Mouse (Mus musculus) kidney, postnatal 0 days (tissue): Measurements from ENCODE around the gene Lrrc46. TPM values are rescaled to one million over a fixed set of nuclear protein-coding genes. Genes with fewer than 3 reads are reported as not detected.
A peak's percentile ranks its signal among the peaks of the same experiment; 100 is the strongest.

ENCODE experiments used
- ATAC-seq: fragments of 200-750 bp; cut with Nextera tagmentation; replicated peaks from 2 replicates; pipeline ENCODE4 v1.8.0; 2017; ENCODE audit warnings: low read depth, moderate number of reproducible peaks, moderate TSS enrichment, moderate library complexity; ENCODE audit not compliant: low FRiP score
- DNase-seq: peaks from one replicate; pipeline ENCODE4 v3.0.0-alpha.2; 2016; ENCODE audit warnings: low spot score
- H3K27ac ChIP-seq: fragments of 300-500 bp; sonication (generic); 2 replicates; pipeline ENCODE4 v1.5.1; 2014; ENCODE audit warnings: mild to moderate bottlenecking
- H3K27me3 ChIP-seq: fragments of 300-500 bp; sonication (generic); 2 replicates; pipeline ENCODE4 v1.6.1; 2014; ENCODE audit warnings: low read length, mixed read lengths; ENCODE audit not compliant: insufficient read depth
- H3K36me3 ChIP-seq: fragments of 300-500 bp; sonication (generic); 2 replicates; pipeline ENCODE4 v1.6.1; 2014; ENCODE audit warnings: low read length, mixed read lengths; ENCODE audit not compliant: insufficient read depth
- H3K4me1 ChIP-seq: fragments of 300-500 bp; sonication (generic); replicated peaks from 2 replicates; pipeline ENCODE4 v1.6.1; 2014; ENCODE audit warnings: antibody characterized with exemption, low read length, mixed read lengths; ENCODE audit not compliant: insufficient read depth
- H3K4me2 ChIP-seq: fragments of 300-500 bp; sonication (generic); 2 replicates; pipeline ENCODE4 v1.6.1; 2014; ENCODE audit warnings: mild to moderate bottlenecking, low read length, moderate library complexity, mixed read lengths
- H3K4me3 ChIP-seq: fragments of 300-500 bp; sonication (generic); replicated peaks from 2 replicates; pipeline ENCODE4 v1.5.1; 2014; ENCODE audit warnings: low read depth, low read length
- H3K9ac ChIP-seq: fragments of 300-500 bp; sonication (generic); 2 replicates; pipeline ENCODE4 v1.6.1; 2014; ENCODE audit warnings: low read depth, low read length
- H3K9me3 ChIP-seq: fragments of 300-500 bp; sonication (generic); replicated peaks from 2 replicates; pipeline ENCODE4 v1.6.1; 2016; ENCODE audit warnings: low read length, inconsistent platforms, mixed read lengths
- CTCF ChIP-seq: IDR thresholded peaks from 2 replicates; pipeline ENCODE4 v1.5.1; 2016; ENCODE audit warnings: antibody characterized with exemption, low read depth, mild to moderate bottlenecking, moderate library complexity
- WGBS: fragments of 180-500 bp; shearing (Covaris S2); extraction: QIAGEN DNeasy Blood & Tissue Kit; methylation state at CpG from one replicate; pipeline ENCODE4 v1.1.7; 2014; 5-methylcytosine and 5-hydroxymethylcytosine counted together
- polyA plus RNA-seq: library from polyadenylated mRNA; unstranded; fragments of >200 nt; fragmentation: Nextera tagmentation; extraction: Ambion mirVana; gene quantifications from 2 replicates; pipeline ENCODE4 v1.2.1, GENCODE M21; 2015

The Lrrc46 gene
- polyA plus RNA-seq, 1 experiment from 2014 or later = 1.2 TPM

GRCm38 (mm10) chr11:97050944-97051586 lies 9.9 kb upstream of the Lrrc46 start:
- peak overlapping the region; percentile 72 for H3K4me3 ChIP-seq
- H3K27ac ChIP-seq = peak overlapping the region; percentile 71; the same call in 1 of the 2 replicates
- H3K27me3 ChIP-seq = no peaks in the 10 kb centered on the region
- H3K36me3 ChIP-seq = peaks cover 36% of the 10 kb centered on the region
- ATAC-seq (no peak), DNase-seq (no peak)
- H3K4me2 ChIP-seq = peak overlapping the region; percentile 90
- H3K9ac ChIP-seq = peak overlapping the region; percentile 86
- H3K4me1 ChIP-seq = peaks cover 12% of the 10 kb centered on the region
- TF ChIP-seq CTCF = no peak
- 19% methylated on average over 13 of the region's 13 CpGs for WGBS
- H3K9me3 ChIP-seq = no peaks in the 10 kb centered on the region

GRCm38 (mm10) chr11:97050216-97050943 lies 9.2 kb upstream of the Lrrc46 start, which contains the start of gene Osbpl7:
TSS of gene Osbpl7 (plus strand) at chr11:97050628.
- DNase-seq = peak; percentile 91
- Histone ChIP-seq H3K9ac (peak within 1 kb of the TSS; percentile 86), H3K4me2 (peak within 1 kb of the TSS; percentile 90), H3K36me3 (peaks cover 29% of the 10 kb centered on the region), H3K27me3 (no peaks in the 10 kb centered on the region), H3K4me3 (peak within 1 kb of the TSS; percentile 72), H3K27ac (peak within 1 kb of the TSS; percentile 71; the same call in 1 of the 2 replicates), H3K9me3 (no peaks in the 10 kb centered on the region), H3K4me1 (peaks cover 12% of the 10 kb centered on the region)
- TF ChIP-seq CTCF = peak; percentile 57
- peak; percentile 30 for ATAC-seq
- WGBS = 5% methylated on average over 18 of the region's 18 CpGs

GRCm38 (mm10) chr11:97049492-97050085 lies 8.4 kb upstream of the Lrrc46 start:
- peaks cover 12% of the 10 kb centered on the region for H3K4me1 ChIP-seq
- H3K27me3 ChIP-seq = no peaks in the 10 kb centered on the region
- no peak overlapping the region for H3K9ac ChIP-seq
- H3K27ac ChIP-seq = no peak overlapping the region
- DNase-seq (no peak), ATAC-seq (no peak)
- peaks cover 22% of the 10 kb centered on the region for H3K36me3 ChIP-seq
- H3K4me3 ChIP-seq = no peak overlapping the region
- H3K9me3 ChIP-seq = no peaks in the 10 kb centered on the region
- WGBS = 74% methylated on average over 6 of the region's 6 CpGs
- no peak for TF ChIP-seq CTCF
- no peak overlapping the region; the same call in 1 of the 2 replicates for H3K4me2 ChIP-seq

- H3K4me1 ChIP-seq = peaks cover 12% of the 10 kb centered on the region
- H3K27me3 ChIP-seq = no peaks in the 10 kb centered on the region
- no peak overlapping the region for H3K9ac ChIP-seq
- no peak overlapping the region for H3K27ac ChIP-seq
- no peak overlapping the region for H3K4me2 ChIP-seq
- no peak for DNase-seq
- no peak for ATAC-seq
- no peak overlapping the region for H3K4me3 ChIP-seq
- 77% methylated on average over 8 of the region's 8 CpGs for WGBS
- H3K9me3 ChIP-seq = no peaks in the 10 kb centered on the region
- peaks cover 15% of the 10 kb centered on the region; the same call in 1 of the 2 replicates for H3K36me3 ChIP-seq
- no peak for TF ChIP-seq CTCF
Measured at GRCm38 (mm10) chr11:97048090-97048650, 7.0 kb upstream of the Lrrc46 start.

- peak; percentile 51 for TF ChIP-seq CTCF
- WGBS = 89% methylated on average over 7 of the region's 7 CpGs
- Histone ChIP-seq H3K9me3 (no peaks in the 10 kb centered on the region), H3K27me3 (no peaks in the 10 kb centered on the region), H3K4me2 (no peak overlapping the region), H3K9ac (no peak overlapping the region), H3K27ac (no peak overlapping the region), H3K4me1 (0 out of 2 replicates have a peak, but pooled peaks cover 5% of the 10 kb centered on the region), H3K36me3 (peaks cover 15% of the 10 kb centered on the region; the same call in 1 of the 2 replicates), H3K4me3 (no peak overlapping the region)
- ATAC-seq = no peak
- DNase-seq = no peak
Measured at GRCm38 (mm10) chr11:97045861-97046260, 4.7 kb upstream of the Lrrc46 start.

- 90% methylated on average over 8 of the region's 8 CpGs for WGBS
- H3K27me3 ChIP-seq = no peaks in the 10 kb centered on the region
- DNase-seq = no peak
- TF ChIP-seq CTCF = no peak
- ATAC-seq = no peak
- no peak overlapping the region for H3K9ac ChIP-seq
- no peak overlapping the region for H3K4me3 ChIP-seq
- no peaks in the 10 kb centered on the region for H3K9me3 ChIP-seq
- H3K27ac ChIP-seq = no peak overlapping the region
- peaks cover 15% of the 10 kb centered on the region; the same call in 1 of the 2 replicates for H3K36me3 ChIP-seq
- H3K4me2 ChIP-seq = no peak overlapping the region
- 0 out of 2 replicates have a peak, but pooled peaks cover 5% of the 10 kb centered on the region for H3K4me1 ChIP-seq
Measured at GRCm38 (mm10) chr11:97044902-97045301, 3.7 kb upstream of the Lrrc46 start.
